Mouse (Mus musculus) spleen, adult 2 months (tissue): ENCODE results near the gene Zdhhc1. TPM values are rescaled to one million over a fixed set of nuclear protein-coding genes. Genes with fewer than 3 reads are reported as not detected.

Experiments used
- DNase-seq, 2 experiments: peaks; one replicate each; pipeline versions ENCODE4 v3.0.0 to v3.0.0-alpha.2; 2012 to 2021; ENCODE audit warnings: low spot score in 2 of 2, low read depth in 1 of 2
- H3K27ac ChIP-seq: fragments of 200-500 bp; 2 replicates; pipeline ENCODE4 v1.5.1; 2012; ENCODE audit warnings: low read length, inconsistent platforms; ENCODE audit not compliant: insufficient read depth
- H3K27me3 ChIP-seq: fragments of 200-500 bp; 2 replicates; pipeline ENCODE4 v1.6.1; 2012; ENCODE audit warnings: mild to moderate bottlenecking, moderate library complexity, low read length, inconsistent platforms; ENCODE audit not compliant: control insufficient read depth, insufficient read depth
- H3K36me3 ChIP-seq: fragments of 200-500 bp; 2 replicates; pipeline ENCODE4 v1.6.1; 2012; ENCODE audit warnings: mild to moderate bottlenecking, low read length, inconsistent platforms; ENCODE audit not compliant: control insufficient read depth, insufficient read depth
- H3K4me1 ChIP-seq: fragments of 200-500 bp; 2 replicates; pipeline ENCODE4 v1.6.1; 2011; ENCODE audit warnings: inconsistent platforms; ENCODE audit not compliant: control insufficient read depth, insufficient read depth, insufficient read length
- H3K4me3 ChIP-seq: fragments of 200-500 bp; 2 replicates; pipeline ENCODE4 v1.5.1; 2011; ENCODE audit warnings: mild to moderate bottlenecking, inconsistent platforms; ENCODE audit not compliant: insufficient read depth, insufficient read length; ENCODE audit errors: extremely low read depth
- CTCF ChIP-seq: fragments of 200-500 bp; IDR thresholded peaks from 2 replicates; pipeline ENCODE4 v1.5.1; 2011; ENCODE audit warnings: mild to moderate bottlenecking, inconsistent platforms; ENCODE audit not compliant: insufficient read depth, insufficient read length, insufficient replicate concordance; ENCODE audit errors: extremely low read depth
- POLR2A ChIP-seq: fragments of 200-500 bp; IDR thresholded peaks from 2 replicates; pipeline ENCODE4 v1.6.1; 2011; ENCODE audit warnings: low read depth, low read length, inconsistent platforms
- WGBS: fragments of 180-500 bp; shearing (Covaris S2); methylation state at CpG from one replicate; pipeline ENCODE4 v1.1.7; 2018; 5-methylcytosine and 5-hydroxymethylcytosine counted together
- polyA plus RNA-seq: library from polyadenylated mRNA; depleted of rRNA; stranded (reverse); fragments of >200 nt; gene quantifications from 2 replicates; pipeline ENCODE4 v1.2.3, GENCODE M21; 2012

The Zdhhc1 gene
- polyA plus RNA-seq, 1 experiment, result 15.3 TPM

- H3K27me3 ChIP-seq, result no peaks in the 10 kb centered on the region
- no peak for TF ChIP-seq POLR2A
- no peak for TF ChIP-seq CTCF
- no peak overlapping the region for H3K4me3 ChIP-seq
- H3K36me3 ChIP-seq, result no peaks in the 10 kb centered on the region
- H3K4me1 ChIP-seq, result no peaks in the 10 kb centered on the region
- no peak overlapping the region for H3K27ac ChIP-seq
- WGBS, result 100% methylated on average over 1 of the region's 2 CpGs
- no peak for DNase-seq
Observed at GRCm38 (mm10) chr8:105508758-105509157, 12.1 kb upstream of the Zdhhc1 start.

DNA sequence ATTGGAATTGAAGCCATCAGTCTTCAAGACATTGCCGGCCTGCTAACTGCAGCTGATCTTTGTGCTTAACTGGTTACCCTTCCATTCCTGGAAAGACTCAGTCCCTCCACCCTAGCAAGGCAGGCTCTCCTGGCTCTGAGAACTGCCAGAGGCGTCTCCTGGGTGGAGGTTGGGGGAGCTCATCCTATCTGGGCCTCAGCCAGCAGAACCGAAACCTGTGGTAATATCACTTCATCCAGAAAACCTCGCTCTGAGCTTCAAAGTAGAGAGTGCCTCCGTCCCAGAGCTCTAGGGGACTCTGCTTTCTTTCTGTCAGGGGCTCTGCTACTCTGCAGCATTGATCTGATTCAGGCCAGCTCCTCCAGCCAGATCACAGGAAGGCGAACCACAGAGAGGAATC is 10.3 kb upstream of the Zdhhc1 start:
- no peak overlapping the region for H3K4me3 ChIP-seq
- H3K27me3 ChIP-seq, result no peaks in the 10 kb centered on the region
- WGBS, result 58% methylated on average over 6 of the region's 6 CpGs
- no peak for DNase-seq
- H3K27ac ChIP-seq, result no peak overlapping the region
- no peaks in the 10 kb centered on the region for H3K36me3 ChIP-seq
- H3K4me1 ChIP-seq, result no peaks in the 10 kb centered on the region
- no peak for TF ChIP-seq POLR2A
- TF ChIP-seq CTCF, result no peak

GRCm38 (mm10) chr8:105504617-105505016 is 7.9 kb upstream of the Zdhhc1 start:
- no peak for DNase-seq
- WGBS, result 91% methylated on average over 3 of the region's 3 CpGs
- no peaks in the 10 kb centered on the region for H3K36me3 ChIP-seq
- H3K4me1 ChIP-seq, result no peaks in the 10 kb centered on the region
- no peaks in the 10 kb centered on the region for H3K27me3 ChIP-seq
- no peak overlapping the region for H3K4me3 ChIP-seq
- no peak for TF ChIP-seq POLR2A
- no peak for TF ChIP-seq CTCF
- H3K27ac ChIP-seq, result no peak overlapping the region

DNA sequence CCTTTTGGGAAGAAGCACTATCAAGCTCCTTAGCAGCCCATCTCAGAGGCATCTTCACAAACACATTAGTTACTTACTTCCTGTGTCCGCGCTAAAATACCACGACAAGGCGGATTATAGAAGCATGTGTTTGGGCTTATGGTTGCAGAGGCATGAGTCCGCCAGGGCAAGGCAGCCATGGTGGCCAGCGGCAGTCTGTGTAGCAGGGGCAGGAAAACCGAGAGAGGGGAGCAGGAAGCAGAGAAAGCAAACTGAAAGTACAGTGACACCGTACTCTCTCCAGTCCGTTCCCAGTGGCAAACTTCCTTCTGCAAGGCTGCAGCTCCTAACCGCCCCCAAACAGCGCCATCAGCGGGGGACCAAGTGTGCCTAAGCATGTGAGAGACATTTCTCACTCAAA is 3.1 kb upstream of the Zdhhc1 start:
- 66% methylated on average over 12 of the region's 12 CpGs for WGBS
- DNase-seq, result no peak
- TF ChIP-seq POLR2A, result no peak
- TF ChIP-seq CTCF, result no peak
- Histone ChIP-seq H3K4me1 (peaks cover 7% of the 10 kb centered on the region), H3K27me3 (no peaks in the 10 kb centered on the region), H3K36me3 (no peaks in the 10 kb centered on the region), H3K27ac (no peak overlapping the region), H3K4me3 (peak overlapping the region; percentile 25)

- TF ChIP-seq POLR2A, result no peak
- TF ChIP-seq CTCF, result no peak
- Histone ChIP-seq H3K36me3 (no peaks in the 10 kb centered on the region), H3K27ac (no peak overlapping the region), H3K4me1 (peaks cover 7% of the 10 kb centered on the region), H3K4me3 (no peak overlapping the region), H3K27me3 (no peaks in the 10 kb centered on the region)
- no peak for DNase-seq
- 75% methylated on average over 17 of the region's 17 CpGs for WGBS
Observed at GRCm38 (mm10) chr8:105495350-105496302, 1.1 kb downstream of the Zdhhc1 start.

- no peaks in the 10 kb centered on the region for H3K27me3 ChIP-seq
- H3K36me3 ChIP-seq, result no peaks in the 10 kb centered on the region
- no peak for TF ChIP-seq CTCF
- no peak for TF ChIP-seq POLR2A
- H3K27ac ChIP-seq, result no peak overlapping the region
- H3K4me1 ChIP-seq, result peaks cover 7% of the 10 kb centered on the region
- DNase-seq, result no peak
- 86% methylated on average over 3 of the region's 3 CpGs for WGBS
- no peak overlapping the region for H3K4me3 ChIP-seq
Observed at GRCm38 (mm10) chr8:105494566-105494965, 2.1 kb downstream of the Zdhhc1 start.

- no peak overlapping the region for H3K4me3 ChIP-seq
- H3K27ac ChIP-seq, result no peak overlapping the region
- DNase-seq, result no peak
- H3K4me1 ChIP-seq, result peaks cover 7% of the 10 kb centered on the region
- H3K36me3 ChIP-seq, result no peaks in the 10 kb centered on the region
- no peaks in the 10 kb centered on the region for H3K27me3 ChIP-seq
- TF ChIP-seq CTCF (no peak), POLR2A (no peak)
- 91% methylated on average over 3 of the region's 3 CpGs for WGBS
Observed at GRCm38 (mm10) chr8:105493495-105493894, 3.2 kb downstream of the Zdhhc1 start.
